Mouse (Mus musculus) CH12F3 (cell line): ENCODE results near the gene Siglece.

Source experiments
- in situ Hi-C: fragments of 300-500 bp; cut with MboI; formaldehyde crosslinking; loops from 2 replicates; pipeline ENCODE4 v1.14.3; 2020; ENCODE audit warnings: low sequenced_read_pairs

Gene Siglece

DNA sequence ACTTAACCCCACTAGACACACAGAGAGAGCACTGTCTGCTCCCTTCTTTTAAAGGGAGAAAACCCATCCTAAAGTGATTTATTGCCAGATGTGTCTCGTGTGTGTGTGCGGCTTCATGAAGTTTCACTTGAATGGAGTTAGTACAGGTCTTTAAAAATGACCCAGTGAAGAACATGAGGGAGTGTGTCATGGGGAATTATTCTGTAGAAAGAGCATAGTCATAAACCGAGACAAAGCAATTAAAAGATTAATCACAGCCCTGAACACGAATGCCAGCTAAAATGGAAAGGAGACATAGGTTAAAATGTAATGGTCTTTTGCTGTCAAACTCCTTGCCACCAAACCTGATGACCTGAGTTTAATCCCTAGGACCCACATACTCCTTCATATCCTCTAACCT, 26.0 kb downstream of the Siglece start:
- in situ Hi-C loops, result no loop called here

DNA sequence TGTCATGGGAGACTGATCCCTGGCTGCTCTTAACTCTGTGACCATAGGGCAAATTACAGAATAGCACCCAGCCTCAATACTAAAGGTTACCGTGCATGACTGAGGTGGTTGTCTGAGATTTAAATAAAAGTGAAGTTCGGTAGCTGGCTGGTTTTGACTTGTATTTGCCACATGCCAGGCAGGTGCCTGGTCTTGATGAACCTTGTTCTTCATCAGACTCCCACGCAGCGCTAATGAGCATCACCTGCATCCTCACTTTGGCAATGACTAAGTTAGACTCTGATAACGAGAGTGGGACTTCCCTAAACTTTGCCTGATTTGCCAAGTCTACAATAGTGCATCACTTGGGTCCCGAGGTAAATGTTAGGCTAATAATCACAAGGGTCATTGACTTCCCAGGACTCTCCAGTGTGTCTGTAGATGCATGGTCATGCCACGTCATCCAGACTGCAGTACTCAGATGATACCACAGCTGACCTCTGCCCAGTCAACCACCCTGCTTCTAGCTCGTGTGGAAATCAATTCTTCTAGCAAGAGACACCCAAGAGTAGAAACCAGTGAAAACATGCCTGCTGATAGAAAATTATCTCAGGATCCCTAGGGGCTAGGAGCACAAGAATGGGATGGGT, 34.1 kb downstream of the Siglece start:
- in situ Hi-C loops, result no loop called here

DNA sequence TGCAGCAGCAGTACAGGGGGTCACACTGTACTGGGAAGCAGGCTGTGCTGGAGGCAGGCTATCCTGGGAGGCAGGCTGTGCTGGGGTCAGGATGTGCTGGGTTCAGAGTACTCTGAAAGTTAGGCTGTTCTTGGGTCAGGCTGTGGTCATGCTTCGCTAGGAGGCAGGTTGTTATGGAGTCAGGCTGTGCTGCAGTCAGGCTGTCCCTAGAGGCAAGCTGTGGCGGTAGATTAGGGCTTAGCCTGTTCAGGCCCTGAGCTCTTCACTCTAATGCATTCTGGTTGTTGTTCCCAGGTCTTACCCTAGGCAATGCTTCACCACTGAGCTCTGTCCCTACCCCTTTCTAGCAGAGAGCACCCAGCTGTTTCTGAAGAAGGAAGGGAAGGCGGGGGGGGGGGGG, 34.9 kb downstream of the Siglece start:
- in situ Hi-C loops, result no loop called here

DNA sequence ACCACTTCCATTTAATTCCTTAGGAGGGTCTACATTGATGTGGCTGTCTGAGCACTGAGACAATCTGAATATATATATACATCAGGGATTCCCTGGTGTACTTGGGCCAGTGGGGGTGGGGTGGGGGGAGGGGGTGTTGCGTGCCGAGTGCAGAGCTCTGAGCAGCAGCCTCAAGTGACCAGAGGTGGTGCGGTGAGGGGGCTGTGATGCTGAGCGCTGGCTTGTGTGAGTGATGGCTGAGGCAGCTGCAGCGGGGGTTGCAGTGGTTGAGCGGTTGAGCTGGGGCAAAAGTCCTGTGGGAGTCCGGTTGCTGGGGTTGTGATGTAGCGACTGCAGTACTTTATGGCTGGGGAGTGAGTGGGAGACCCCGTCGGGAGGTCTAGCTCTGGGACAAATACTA, 36.1 kb downstream of the Siglece start:
- in situ Hi-C loops, result no loop called here

GRCm38 (mm10) chr7:43622927-43623326, 37.0 kb downstream of the Siglece start:
- in situ Hi-C loops, result no loop called here

DNA sequence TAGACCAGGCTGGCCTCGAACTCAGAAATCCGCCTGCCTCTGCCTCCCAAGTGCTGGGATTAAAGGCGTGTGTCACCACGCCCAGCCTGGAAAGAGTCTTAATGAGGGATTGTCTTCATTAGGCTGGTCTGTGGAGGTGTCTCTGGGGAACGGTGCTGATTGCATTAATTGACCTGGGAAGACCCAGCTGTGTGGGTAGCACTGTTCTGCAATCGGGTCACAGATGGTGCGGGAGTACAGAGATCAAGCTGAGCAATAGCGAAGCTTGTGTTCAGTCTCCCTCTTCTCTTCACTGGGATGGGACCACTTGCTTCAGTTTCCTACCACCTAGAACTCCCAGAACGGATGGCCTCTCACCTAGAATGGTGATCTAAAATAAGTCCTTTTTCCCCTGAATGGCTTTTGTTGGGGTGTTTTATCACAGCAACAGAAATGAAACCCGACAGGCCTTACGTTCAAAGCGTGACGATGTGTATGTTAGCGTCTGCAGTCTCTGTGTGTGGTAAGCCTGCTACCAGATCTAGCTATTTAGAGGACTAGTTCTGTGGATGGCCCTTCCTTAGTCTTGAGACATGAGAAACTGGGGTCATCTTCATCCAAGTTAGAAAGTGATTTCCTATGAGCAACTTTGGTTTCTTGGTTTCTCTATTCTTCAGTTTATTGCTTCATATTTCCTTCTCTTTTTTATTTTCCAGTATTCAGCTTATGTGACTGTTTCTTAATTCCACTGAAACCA, 46.0 kb downstream of the Siglece start:
- in situ Hi-C loops, result no loop called here

DNA sequence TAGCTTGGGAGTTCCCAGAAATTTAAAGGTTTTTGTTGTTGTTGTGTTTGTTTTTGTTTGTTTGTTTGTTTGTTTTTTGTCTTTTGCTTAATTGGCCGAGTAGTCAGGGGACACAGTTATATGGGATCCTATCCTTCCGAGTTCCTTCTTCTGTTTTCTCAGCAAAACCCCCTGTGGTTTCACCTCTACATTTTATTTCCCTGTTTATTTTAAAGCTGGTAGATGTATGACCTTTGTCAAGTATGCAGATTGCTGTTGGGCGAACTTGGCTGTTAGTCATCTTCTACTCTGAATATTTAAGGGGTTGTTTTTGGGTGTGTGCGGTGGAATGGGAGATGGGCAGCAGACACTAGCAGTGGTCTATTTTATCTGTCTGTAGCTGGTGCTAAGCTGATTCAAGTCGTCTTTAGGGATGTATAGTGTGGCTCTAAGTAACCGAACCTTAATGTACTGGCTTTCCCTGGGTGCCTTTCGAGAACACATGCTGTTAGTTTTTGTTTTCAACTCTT, 51.6 kb downstream of the Siglece start:
- in situ Hi-C loops, result no loop called here

GRCm38 (mm10) chr7:43607743-43608287, 52.1 kb downstream of the Siglece start:
- in situ Hi-C loops, result no loop called here

- in situ Hi-C loops, result no loop called here
Measured at GRCm38 (mm10) chr7:43606896-43607742, 52.8 kb downstream of the Siglece start, which contains the start of gene Zfp819. TSS of gene Zfp819 (plus strand) at chr7:43607169.

GRCm38 (mm10) chr7:43601884-43602283, 58.1 kb downstream of the Siglece start:
- in situ Hi-C loops, result no loop called here
